ENCODE assay signal across 8 mouse cellular contexts in the genomic region with DNA sequence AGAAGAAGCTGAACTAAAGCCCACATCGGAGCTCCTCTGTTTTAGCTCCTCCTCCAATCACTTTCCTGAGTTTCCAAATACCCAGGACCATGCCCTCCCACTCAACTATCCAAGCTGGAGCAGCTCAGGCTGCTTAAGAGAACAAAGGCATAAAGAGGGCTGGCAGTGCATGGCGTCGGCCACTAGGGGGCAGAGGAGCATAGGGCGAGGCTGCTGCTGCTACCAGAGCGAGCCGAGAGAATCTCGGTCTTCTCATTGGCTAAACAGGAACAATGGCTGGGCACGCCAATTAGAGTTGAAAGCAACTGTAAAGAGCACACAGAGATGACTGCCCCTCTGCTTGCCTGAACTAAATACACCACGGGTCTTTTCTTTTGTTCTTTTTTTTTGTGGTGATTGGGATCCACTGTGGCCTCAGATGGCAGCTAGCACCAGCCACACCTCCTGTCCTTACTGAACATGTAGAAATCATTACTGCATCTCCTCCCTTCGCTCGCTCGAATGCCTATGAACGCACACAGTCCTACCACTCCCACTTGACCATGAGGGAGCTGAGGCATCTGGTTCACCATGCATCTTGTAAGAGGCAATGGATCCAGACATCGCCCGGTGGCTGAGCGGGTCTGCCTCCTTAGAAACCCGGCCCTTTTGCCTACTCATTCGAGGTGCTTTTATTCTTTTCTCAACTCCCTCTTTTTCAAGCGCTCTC. TPM values are rescaled to one million over a fixed set of nuclear protein-coding genes. Genes with fewer than 3 reads are reported as not detected.
DNase-seq lines count a peak whose midpoint lies in the region; ATAC-seq and TF ChIP-seq lines count a peak whose summit lies in the region.

No protein-coding gene starts in this region.

- TF ChIP-seq CTCF in brain, embryonic 14.5 days (IDR thresholded peaks at IDR 0.05; ENCODE audit: borderline replicate concordance, extremely low read depth, insufficient read depth, insufficient read length), result peak; percentile 100
- peak; percentile 100 for TF ChIP-seq CTCF in kidney, postnatal 0 days (IDR thresholded peaks at IDR 0.05; ENCODE audit: low read depth)
- peak; percentile 99 for TF ChIP-seq CTCF in liver, adult 2 months (IDR thresholded peaks at IDR 0.05; ENCODE audit: low read depth, low read length)

- no peaks in the 10 kb centered on the region for H3K27me3 ChIP-seq in heart, embryonic 13.5 days (replicated peaks)
- H3K27me3 ChIP-seq in kidney, postnatal 0 days (ENCODE audit: insufficient read depth, low read length), result no peaks in the 10 kb centered on the region
- no peaks in the 10 kb centered on the region for H3K27me3 ChIP-seq in liver, adult 2 months (ENCODE audit: control insufficient read depth, insufficient read depth, low read length)
- H3K27me3 ChIP-seq in myocyte (ENCODE audit: control insufficient read depth, insufficient read depth, insufficient read length), result no peaks in the 10 kb centered on the region

- peaks cover 71% of the 10 kb centered on the region for H3K36me3 ChIP-seq in heart, embryonic 13.5 days
- 0 out of 2 replicates have a peak, but pooled peaks cover 10% of the 10 kb centered on the region for H3K36me3 ChIP-seq in kidney, postnatal 0 days (ENCODE audit: insufficient read depth, low read length)
- H3K36me3 ChIP-seq in liver, adult 2 months (ENCODE audit: control insufficient read depth, insufficient read depth, low read length), result no peaks in the 10 kb centered on the region
- H3K36me3 ChIP-seq in myocyte (ENCODE audit: control insufficient read depth, insufficient read depth), result peaks cover 5% of the 10 kb centered on the region

- peak overlapping the region; percentile 20 for H3K4me3 ChIP-seq in heart, embryonic 13.5 days
- no peak overlapping the region for H3K4me3 ChIP-seq in kidney, postnatal 0 days (replicated peaks; ENCODE audit: low read depth, low read length)
- H3K4me3 ChIP-seq in liver, adult 2 months (ENCODE audit: insufficient read depth, low read depth, low read length), result no peak overlapping the region
- H3K4me3 ChIP-seq in myocyte, result no peak overlapping the region

- no peaks in the 10 kb centered on the region for H3K9me3 ChIP-seq in heart, embryonic 13.5 days
- H3K9me3 ChIP-seq in kidney, postnatal 0 days (replicated peaks; ENCODE audit: low read length), result no peaks in the 10 kb centered on the region

- peak; percentile 92 for ATAC-seq in erythroid progenitor cell, adult 5-6 weeks (replicated peaks; ENCODE audit: low FRiP score, poor library complexity, severe bottlenecking)
- peak; percentile 80 for ATAC-seq in heart, embryonic 13.5 days (ENCODE audit: extremely low read depth, insufficient number of reproducible peaks, low FRiP score, low TSS enrichment)
- ATAC-seq in kidney, postnatal 0 days (replicated peaks; ENCODE audit: low FRiP score, low read depth), result peak; percentile 90

- H3K4me2 ChIP-seq in heart, embryonic 13.5 days, result peak overlapping the region; percentile 60
- peak overlapping the region; percentile 44 for H3K4me2 ChIP-seq in kidney, postnatal 0 days (ENCODE audit: low read length)
- H3K4me2 ChIP-seq in myocyte (ENCODE audit: low read depth), result peak overlapping the region; percentile 39

- H3K9ac ChIP-seq in heart, embryonic 13.5 days, result peak overlapping the region; percentile 71
- H3K9ac ChIP-seq in kidney, postnatal 0 days (ENCODE audit: low read depth, low read length), result peak overlapping the region; percentile 10; the same call in 1 of the 2 replicates
- no peak overlapping the region for H3K9ac ChIP-seq in liver, adult 2 months (ENCODE audit: low read depth, low read length)

- peak overlapping the region; percentile 75 for H3K27ac ChIP-seq in heart, embryonic 13.5 days (replicated peaks)
- peak overlapping the region; percentile 32; the same call in 1 of the 2 replicates for H3K27ac ChIP-seq in kidney, postnatal 0 days
- H3K27ac ChIP-seq in liver, adult 2 months (replicated peaks; ENCODE audit: insufficient read depth, low read depth, low read length), result no peak overlapping the region

- no peak for TF ChIP-seq POLR2A in brain, embryonic 14.5 days (IDR thresholded peaks at IDR 0.05; ENCODE audit: borderline replicate concordance, extremely low read depth, insufficient read depth, insufficient read length, poor library complexity, severe bottlenecking)
- TF ChIP-seq POLR2A in liver, adult 2 months (IDR thresholded peaks at IDR 0.05; ENCODE audit: extremely low read depth, insufficient read depth, low read length), result no peak
- TF ChIP-seq POLR2A in myocyte (IDR thresholded peaks at IDR 0.05; ENCODE audit: insufficient read length, low read depth), result no peak

- peaks cover 15% of the 10 kb centered on the region for H3K4me1 ChIP-seq in heart, embryonic 13.5 days
- H3K4me1 ChIP-seq in kidney, postnatal 0 days (replicated peaks; ENCODE audit: insufficient read depth, low read length), result no peaks in the 10 kb centered on the region
- H3K4me1 ChIP-seq in liver, adult 2 months (ENCODE audit: control insufficient read depth, insufficient read depth, low read length), result no peaks in the 10 kb centered on the region

- H3K79me2 ChIP-seq in liver, adult 2 months (ENCODE audit: control insufficient read depth, insufficient read depth, low read length), result no peaks in the 10 kb centered on the region
- no peaks in the 10 kb centered on the region for H3K79me2 ChIP-seq in myocyte (ENCODE audit: control insufficient read depth, insufficient read depth)

- H3ac ChIP-seq in myocyte (ENCODE audit: control insufficient read depth, insufficient read length), result no peak overlapping the region

- WGBS in heart, embryonic 13.5 days, result 25% methylated on average over 19 of the region's 19 CpGs
- 10% methylated on average over 19 of the region's 19 CpGs for WGBS in kidney, postnatal 0 days
- WGBS in liver, adult 2 months, result 32% methylated on average over 19 of the region's 19 CpGs

- peak; percentile 86 for DNase-seq in CD4-positive helper T cell, adult 2 months (ENCODE audit: low read depth, low spot score)
- peak; percentile 99 for DNase-seq in brain, embryonic 14.5 days (ENCODE audit: low read depth)
- peak; percentile 98 for DNase-seq in kidney, postnatal 0 days (ENCODE audit: low spot score)
- DNase-seq in liver, adult 2 months (ENCODE audit: extremely low read depth, low read depth, low spot score), result peak; percentile 52
- peak; percentile 85 to 96 for DNase-seq in spleen, postnatal 4 days (ENCODE audit: low spot score in 2 of 2)

TF ChIP-seq in myocyte, 11 proteins besides CTCF, POLR2A, EP300 and RAD21:
- TF ChIP-seq MYOD1 (IDR thresholded peaks at IDR 0.05; ENCODE audit: control insufficient read depth in 1 of 3, insufficient read length in 2 of 3, low read depth in 2 of 3), result peak in 1 of 3 experiments; percentile 28
- no peak for TF ChIP-seq MYOG (IDR thresholded peaks at IDR 0.05; ENCODE audit: control insufficient read depth in 1 of 3, insufficient read depth in 1 of 3, insufficient read length in 2 of 3, low read depth in 2 of 3)
- TF ChIP-seq POLR2AphosphoS2 (IDR thresholded peaks at IDR 0.05; ENCODE audit: insufficient read length, low read depth), result peak; percentile 42
- no peak for TF ChIP-seq CEBPB (IDR thresholded peaks at IDR 0.05; ENCODE audit: insufficient read depth, poor library complexity, severe bottlenecking)
- TF ChIP-seq USF1 (IDR thresholded peaks at IDR 0.05; ENCODE audit: low read depth), result no peak

RNA-seq across cellular contexts. Expression of gene Lrrc75a, which starts 34.5 kb away (rescaled TPM):
- 19.9 and 23.4 TPM in 2 replicates for polyA plus RNA-seq in brain, embryonic 14.5 days (2012; rRNA removed)
- 2.9 TPM in 1 of 2 replicates, not detected in the other for total RNA-seq in erythroid progenitor cell, adult 5-6 weeks (2015; ENCODE audit: low replicate concordance)
- 0.53 TPM in 1 of 2 replicates, not detected in the other for total RNA-seq in erythroid progenitor cell, adult 5-6 weeks (2017; ENCODE audit: low replicate concordance)
- 14.3 and 17.0 TPM in 2 replicates for polyA plus RNA-seq in heart, embryonic 13.5 days (2015; fragmentation: Nextera tagmentation; extraction: Ambion mirVana)
- polyA plus RNA-seq in kidney, postnatal 0 days (2015; fragmentation: Nextera tagmentation; extraction: Ambion mirVana), result 12.6 and 14.8 TPM in 2 replicates
- total RNA-seq in liver, adult 2 months (2014; rRNA removed), result 0.40 and 0.55 TPM in 2 replicates
- polyA plus RNA-seq in liver, adult 2 months (2012; rRNA removed), result 0.66 and 1.1 TPM in 2 replicates
- 19.5 TPM for polyA plus RNA-seq in myocyte (2012; fragmentation: generic; extraction: Trizol)

RNA-seq across cellular contexts. Expression of gene Mmgt2, which starts 34.7 kb away (rescaled TPM):
- 29.0 and 35.4 TPM in 2 replicates for polyA plus RNA-seq in brain, embryonic 14.5 days (2012; rRNA removed)
- total RNA-seq in erythroid progenitor cell, adult 5-6 weeks (2015; ENCODE audit: low replicate concordance), result 1.8 and 3.8 TPM in 2 replicates
- total RNA-seq in erythroid progenitor cell, adult 5-6 weeks (2017; ENCODE audit: low replicate concordance), result 3.0 and 4.5 TPM in 2 replicates
- 42.8 and 53.9 TPM in 2 replicates for polyA plus RNA-seq in heart, embryonic 13.5 days (2015; fragmentation: Nextera tagmentation; extraction: Ambion mirVana)
- polyA plus RNA-seq in kidney, postnatal 0 days (2015; fragmentation: Nextera tagmentation; extraction: Ambion mirVana), result 70.8 and 73.1 TPM in 2 replicates
- 2.6 and 5.0 TPM in 2 replicates for total RNA-seq in liver, adult 2 months (2014; rRNA removed)
- polyA plus RNA-seq in liver, adult 2 months (2012; rRNA removed), result 2.2 and 3.6 TPM in 2 replicates
- polyA plus RNA-seq in myocyte (2012; fragmentation: generic; extraction: Trizol), result 29.2 TPM

RNA-seq across cellular contexts. Expression of gene Trpv2, which starts 39.5 kb away (rescaled TPM):
- 20.5 and 26.3 TPM in 2 replicates for polyA plus RNA-seq in brain, embryonic 14.5 days (2012; rRNA removed)
- total RNA-seq in erythroid progenitor cell, adult 5-6 weeks (2015; ENCODE audit: low replicate concordance), result 7.6 and 18.9 TPM in 2 replicates
- total RNA-seq in erythroid progenitor cell, adult 5-6 weeks (2017; ENCODE audit: low replicate concordance), result 7.0 and 7.8 TPM in 2 replicates
- polyA plus RNA-seq in heart, embryonic 13.5 days (2015; fragmentation: Nextera tagmentation; extraction: Ambion mirVana), result 3.4 and 4.7 TPM in 2 replicates
- 1.7 and 2.4 TPM in 2 replicates for polyA plus RNA-seq in kidney, postnatal 0 days (2015; fragmentation: Nextera tagmentation; extraction: Ambion mirVana)
- total RNA-seq in liver, adult 2 months (2014; rRNA removed), result 0.83 and 2.1 TPM in 2 replicates
- polyA plus RNA-seq in liver, adult 2 months (2012; rRNA removed), result 0.57 and 1.7 TPM in 2 replicates
- polyA plus RNA-seq in myocyte (2012; fragmentation: generic; extraction: Trizol), result 5.4 TPM
